In genomic region chr16:37992806-37993205, GRCm38 (mm10) we compare ENCODE assay signal across 26 mouse cellular contexts.
DNase-seq lines count a peak whose midpoint lies in the region; ATAC-seq and TF ChIP-seq lines count a peak whose summit lies in the region.
"Had no signal": no experiment of that assay in that cellular context is flagged by ENCODE, and none has a peak within 500 bp of the region (broad histone marks: within the 10 kb centered on the region; RNA-seq: fewer than 3 reads in every experiment).

No protein-coding gene starts in this region.

- no peak overlapping the region for H3K4me2 ChIP-seq in forebrain, postnatal 0 days (ENCODE audit: low read depth)
- H3K4me2 ChIP-seq in midbrain, postnatal 0 days (ENCODE audit: low read depth, low read length, poor library complexity, severe bottlenecking): no peak overlapping the region
- H3K4me2 ChIP-seq: embryonic facial prominence, embryonic 12.5 days; forebrain, embryonic 12.5 days; intestine, embryonic 15.5 days; kidney, embryonic 15.5 days; limb, embryonic 15.5 days; lung, embryonic 14.5 days had no signal

- no peaks in the 10 kb centered on the region for H3K27me3 ChIP-seq in forebrain, embryonic 10.5 days (ENCODE audit: poor library complexity, severe bottlenecking)
- H3K27me3 ChIP-seq in forebrain, postnatal 0 days (ENCODE audit: insufficient read depth, low read length): no peaks in the 10 kb centered on the region
- H3K27me3 ChIP-seq in midbrain, embryonic 10.5 days (ENCODE audit: low read depth, poor library complexity, severe bottlenecking): no peaks in the 10 kb centered on the region
- H3K27me3 ChIP-seq in midbrain, postnatal 0 days (ENCODE audit: insufficient read depth, low read length): no peaks in the 10 kb centered on the region
- H3K27me3 ChIP-seq: embryonic facial prominence, embryonic 12.5 days; forebrain, embryonic 12.5 days; intestine, embryonic 15.5 days; kidney, embryonic 15.5 days; limb, embryonic 15.5 days had no signal

- DNase-seq in forebrain, embryonic 10.5 days (ENCODE audit: extremely low spot score, low spot score): no peak
- DNase-seq in forebrain, postnatal 0 days: no peak
- DNase-seq in midbrain, embryonic 10.5 days (ENCODE audit: low spot score): no peak
- DNase-seq in midbrain, postnatal 0 days (ENCODE audit: low spot score): no peak
- DNase-seq in embryo, embryonic 11 days: peak; percentile 45
- DNase-seq in mesoderm, embryonic 11.5 days (ENCODE audit: low read depth, low spot score): peak; percentile 61
- DNase-seq in spleen, postnatal 10 days (ENCODE audit: low spot score in 2 of 2): no peak
- DNase-seq in frontal cortex, postnatal 14 days (ENCODE audit: low spot score in 2 of 2): no peak
- DNase-seq: adrenal gland, postnatal 10 days; cerebellum, adult 8-10 months; cerebellum, postnatal 36 days; gastrocnemius, adult 2 months; layer of hippocampus, adult 9-11 months; left cerebral cortex, postnatal 4 days; lung, embryonic 14.5 days; thymus, adult 2 months; thymus, postnatal 4 days had no signal

- ATAC-seq in forebrain, postnatal 0 days: no peak
- no peak for ATAC-seq in midbrain, postnatal 0 days (ENCODE audit: low FRiP score)
- ATAC-seq: intestine, embryonic 15.5 days had no signal

- H3K4me1 ChIP-seq in forebrain, embryonic 10.5 days: peaks cover 51% of the 10 kb centered on the region
- H3K4me1 ChIP-seq in forebrain, postnatal 0 days (ENCODE audit: insufficient read depth): no peaks in the 10 kb centered on the region
- peaks cover 49% of the 10 kb centered on the region for H3K4me1 ChIP-seq in midbrain, embryonic 10.5 days
- peaks cover 9% of the 10 kb centered on the region; the same call in 1 of the 2 replicates for H3K4me1 ChIP-seq in midbrain, postnatal 0 days (ENCODE audit: insufficient read depth, low read length)

- H3K27ac ChIP-seq in forebrain, embryonic 10.5 days: peak overlapping the region; percentile 65; the same call in 1 of the 2 replicates
- no peak overlapping the region for H3K27ac ChIP-seq in forebrain, postnatal 0 days (ENCODE audit: low read depth, low read length)
- H3K27ac ChIP-seq in midbrain, embryonic 10.5 days (replicated peaks): peak overlapping the region; percentile 49; the same call in 1 of the 2 replicates
- H3K27ac ChIP-seq in midbrain, postnatal 0 days (ENCODE audit: low read depth, low read length): no peak overlapping the region
- H3K27ac ChIP-seq: embryonic facial prominence, embryonic 12.5 days; gastrocnemius, adult 2 months; heart, embryonic 10.5 days; intestine, embryonic 15.5 days; kidney, embryonic 15.5 days; limb, embryonic 15.5 days; liver, embryonic 14.5 days; stomach, postnatal 0 days had no signal

- no peak overlapping the region for H3K9ac ChIP-seq in forebrain, postnatal 0 days
- no peak overlapping the region for H3K9ac ChIP-seq in midbrain, postnatal 0 days (replicated peaks; ENCODE audit: low read length, poor library complexity, severe bottlenecking)
- H3K9ac ChIP-seq: embryonic facial prominence, embryonic 12.5 days; forebrain, embryonic 12.5 days; intestine, embryonic 15.5 days; kidney, embryonic 15.5 days; limb, embryonic 15.5 days; liver, embryonic 14.5 days; lung, embryonic 14.5 days had no signal

- H3K4me3 ChIP-seq in forebrain, embryonic 10.5 days: no peak overlapping the region
- no peak overlapping the region for H3K4me3 ChIP-seq in forebrain, postnatal 0 days (ENCODE audit: low read depth, low read length)
- no peak overlapping the region for H3K4me3 ChIP-seq in midbrain, embryonic 10.5 days
- no peak overlapping the region for H3K4me3 ChIP-seq in midbrain, postnatal 0 days (ENCODE audit: low read depth, low read length)
- H3K4me3 ChIP-seq: embryonic facial prominence, embryonic 12.5 days; forebrain, embryonic 12.5 days; gastrocnemius, adult 2 months; heart, embryonic 10.5 days; intestine, embryonic 15.5 days; kidney, embryonic 15.5 days; limb, embryonic 15.5 days; megakaryocyte, embryonic 14.5 days had no signal

- TF ChIP-seq CTCF in forebrain, postnatal 0 days (IDR thresholded peaks at IDR 0.05; ENCODE audit: low read depth): no peak
- TF ChIP-seq CTCF in midbrain, postnatal 0 days (IDR thresholded peaks at IDR 0.05): no peak

- H3K36me3 ChIP-seq in forebrain, embryonic 10.5 days (replicated peaks): no peaks in the 10 kb centered on the region
- no peaks in the 10 kb centered on the region for H3K36me3 ChIP-seq in forebrain, postnatal 0 days (ENCODE audit: insufficient read depth)
- no peaks in the 10 kb centered on the region for H3K36me3 ChIP-seq in midbrain, embryonic 10.5 days
- H3K36me3 ChIP-seq in midbrain, postnatal 0 days (ENCODE audit: insufficient read depth, low read length): no peaks in the 10 kb centered on the region
- H3K36me3 ChIP-seq: embryonic facial prominence, embryonic 12.5 days; forebrain, embryonic 12.5 days; heart, embryonic 10.5 days; intestine, embryonic 15.5 days; kidney, embryonic 15.5 days; limb, embryonic 15.5 days had no signal

- 51% methylated on average over 8 of the region's 8 CpGs for WGBS in forebrain, embryonic 10.5 days
- WGBS in forebrain, postnatal 0 days: 51% methylated on average over 8 of the region's 8 CpGs
- 63% methylated on average over 8 of the region's 8 CpGs for WGBS in midbrain, embryonic 10.5 days
- WGBS in midbrain, postnatal 0 days: 59% methylated on average over 8 of the region's 8 CpGs

- no peaks in the 10 kb centered on the region for H3K9me3 ChIP-seq in forebrain, embryonic 10.5 days
- no peaks in the 10 kb centered on the region for H3K9me3 ChIP-seq in forebrain, postnatal 0 days (ENCODE audit: low read length)
- no peaks in the 10 kb centered on the region for H3K9me3 ChIP-seq in midbrain, embryonic 10.5 days (replicated peaks)
- no peaks in the 10 kb centered on the region for H3K9me3 ChIP-seq in midbrain, postnatal 0 days (ENCODE audit: low read length)
- H3K9me3 ChIP-seq: embryonic facial prominence, embryonic 12.5 days; forebrain, embryonic 12.5 days; heart, embryonic 10.5 days; intestine, embryonic 15.5 days; kidney, embryonic 15.5 days; limb, embryonic 15.5 days; megakaryocyte, embryonic 14.5 days had no signal

Comparison
In these comparisons a context has a peak if more than half of its experiments do, and no peak if none do; other contexts are left out.
1. H3K27ac ChIP-seq: peak in forebrain, embryonic 10.5 days (single experiment) and midbrain, embryonic 10.5 days (single experiment); none in forebrain, postnatal 0 days (single experiment) and midbrain, postnatal 0 days (single experiment).
2. DNase-seq: peak in embryo, embryonic 11 days (single experiment) and mesoderm, embryonic 11.5 days (single experiment); none in forebrain, embryonic 10.5 days (single experiment), forebrain, postnatal 0 days (single experiment), midbrain, embryonic 10.5 days (single experiment), midbrain, postnatal 0 days (single experiment), spleen, postnatal 10 days (0 of 2) and frontal cortex, postnatal 14 days (0 of 2).